Mouse (Mus musculus) neural tube, embryonic 11.5 days (tissue): ENCODE measurements around the gene Ttc21a. TPM values are rescaled to one million over a fixed set of nuclear protein-coding genes. Genes with fewer than 3 reads are reported as not detected.

Experiments used
- ATAC-seq: fragments of 200-750 bp; cut with Nextera tagmentation; 2 replicates; pipeline ENCODE4 v1.8.0; 2017; ENCODE audit warnings: moderate number of reproducible peaks, mild to moderate bottlenecking, moderate TSS enrichment, moderate library complexity; ENCODE audit not compliant: insufficient read depth, low FRiP score, low TSS enrichment
- DNase-seq: peaks from one replicate; pipeline ENCODE4 v3.0.0-alpha.2; 2015; ENCODE audit warnings: low spot score
- H3K27ac ChIP-seq: fragments of 300-500 bp; sonication (generic); 2 replicates; pipeline ENCODE4 v1.5.1; 2014; ENCODE audit warnings: low read depth, mild to moderate bottlenecking, low read length
- H3K27me3 ChIP-seq: fragments of 300-500 bp; sonication (generic); 2 replicates; pipeline ENCODE4 v1.6.1; 2014; ENCODE audit warnings: mild to moderate bottlenecking, low read length, mixed read lengths; ENCODE audit not compliant: control insufficient read depth, insufficient read depth
- H3K36me3 ChIP-seq: fragments of 300-500 bp; sonication (generic); 2 replicates; pipeline ENCODE4 v1.6.1; 2014; ENCODE audit warnings: mild to moderate bottlenecking, low read length, moderate library complexity, mixed read lengths; ENCODE audit not compliant: control insufficient read depth, insufficient read depth
- H3K4me1 ChIP-seq: fragments of 300-500 bp; sonication (generic); 2 replicates; pipeline ENCODE4 v1.6.1; 2014; ENCODE audit warnings: low read length, mixed read lengths; ENCODE audit not compliant: control insufficient read depth, insufficient read depth
- H3K4me2 ChIP-seq: fragments of 300-500 bp; sonication (generic); 2 replicates; pipeline ENCODE4 v1.6.1; 2014; ENCODE audit warnings: low read depth, mild to moderate bottlenecking, moderate library complexity
- H3K4me3 ChIP-seq: fragments of 300-500 bp; sonication (generic); 2 replicates; pipeline ENCODE4 v1.5.1; 2014; ENCODE audit warnings: low read depth, low read length
- H3K9ac ChIP-seq: fragments of 300-500 bp; sonication (generic); 2 replicates; pipeline ENCODE4 v1.6.1; 2014; ENCODE audit warnings: mild to moderate bottlenecking, low read length
- H3K9me3 ChIP-seq: fragments of 300-500 bp; sonication (generic); 2 replicates; pipeline ENCODE4 v1.6.1; 2016; ENCODE audit warnings: low read length; ENCODE audit not compliant: control insufficient read depth
- WGBS: fragments of 180-500 bp; shearing (Covaris S2); extraction: QIAGEN DNeasy Blood & Tissue Kit; methylation state at CpG from one replicate; pipeline ENCODE4 v1.1.7; 2014; 5-methylcytosine and 5-hydroxymethylcytosine counted together
- polyA plus RNA-seq: library from polyadenylated mRNA; unstranded; fragments of >200 nt; fragmentation: Nextera tagmentation; extraction: Ambion mirVana; gene quantifications from 2 replicates; pipeline ENCODE4 v1.2.1, GENCODE M21; 2014

Ttc21a gene
- polyA plus RNA-seq, 1 experiment from 2014 or later: 0.23 TPM

GRCm38 (mm10) chr9:119975286-119975685, 37.9 kb downstream of the Ttc21a start:
- Histone ChIP-seq H3K4me2 (no peak overlapping the region), H3K27me3 (no peaks in the 10 kb centered on the region), H3K4me3 (no peak overlapping the region), H3K36me3 (0 out of 2 replicates have a peak, but pooled peaks cover 2% of the 10 kb centered on the region), H3K9ac (no peak overlapping the region), H3K4me1 (peaks cover 8% of the 10 kb centered on the region; the same call in 1 of the 2 replicates), H3K27ac (no peak overlapping the region), H3K9me3 (no peaks in the 10 kb centered on the region)
- WGBS: 96% methylated on average over 4 of the region's 4 CpGs
- DNase-seq (no peak), ATAC-seq (no peak)

- WGBS: 57% methylated on average over 17 of the region's 17 CpGs
- Histone ChIP-seq H3K9ac (no peak overlapping the region), H3K27me3 (no peaks in the 10 kb centered on the region), H3K9me3 (no peaks in the 10 kb centered on the region), H3K4me1 (peaks cover 19% of the 10 kb centered on the region), H3K4me2 (no peak overlapping the region), H3K27ac (no peak overlapping the region), H3K4me3 (no peak overlapping the region), H3K36me3 (0 out of 2 replicates have a peak, but pooled peaks cover 2% of the 10 kb centered on the region)
- DNase-seq: no peak
- no peak for ATAC-seq
These were observed 39.5 kb downstream of the Ttc21a start for GRCm38 (mm10) chr9:119976704-119977556.

- H3K36me3 ChIP-seq: 0 out of 2 replicates have a peak, but pooled peaks cover 2% of the 10 kb centered on the region
- H3K9ac ChIP-seq: no peak overlapping the region
- DNase-seq (no peak), ATAC-seq (no peak)
- no peak overlapping the region for H3K4me2 ChIP-seq
- H3K4me3 ChIP-seq: no peak overlapping the region
- no peaks in the 10 kb centered on the region for H3K9me3 ChIP-seq
- H3K27me3 ChIP-seq: peaks cover 2% of the 10 kb centered on the region; the same call in 1 of the 2 replicates
- peaks cover 26% of the 10 kb centered on the region for H3K4me1 ChIP-seq
- WGBS: 45% methylated on average over 5 of the region's 5 CpGs
- no peak overlapping the region for H3K27ac ChIP-seq
These were observed 40.2 kb downstream of the Ttc21a start for GRCm38 (mm10) chr9:119977557-119978060.

DNA sequence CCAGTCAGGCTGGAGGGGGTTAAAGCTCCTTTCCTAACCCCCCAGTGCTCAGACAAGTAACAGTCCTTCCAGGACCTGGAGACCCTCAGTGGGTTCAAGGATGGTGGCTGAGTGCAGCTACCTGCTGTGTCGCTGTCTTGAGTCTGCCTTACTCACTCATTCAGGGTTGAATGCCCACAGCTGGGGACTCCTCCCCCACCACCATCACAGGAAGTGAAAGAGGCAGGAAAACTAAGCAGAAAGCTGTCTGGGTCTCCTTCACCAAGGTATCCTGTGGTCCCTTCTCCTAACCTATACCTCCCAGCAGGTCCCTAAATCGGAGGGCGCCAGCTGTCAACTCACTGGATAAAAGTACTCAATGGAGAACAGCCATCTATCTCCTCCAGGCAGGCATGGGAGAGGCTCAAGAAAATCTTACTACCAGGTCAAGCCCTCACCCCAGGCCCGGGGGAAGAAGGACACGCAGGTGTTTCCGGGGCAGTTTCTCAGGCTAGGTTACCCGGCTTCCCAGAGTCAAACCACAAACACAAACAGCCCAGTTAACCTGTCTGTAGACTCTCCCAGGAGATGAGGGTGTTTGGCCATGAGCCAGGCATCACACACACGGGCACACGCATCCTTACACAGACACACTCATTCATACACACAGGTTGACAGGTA, 40.9 kb downstream of the Ttc21a start:
- H3K4me3 ChIP-seq: no peak overlapping the region
- no peak overlapping the region for H3K4me2 ChIP-seq
- 53% methylated on average over 9 of the region's 9 CpGs for WGBS
- peaks cover 8% of the 10 kb centered on the region for H3K27me3 ChIP-seq
- H3K36me3 ChIP-seq: 0 out of 2 replicates have a peak, but pooled peaks cover 2% of the 10 kb centered on the region
- no peak overlapping the region for H3K9ac ChIP-seq
- H3K9me3 ChIP-seq: no peaks in the 10 kb centered on the region
- H3K27ac ChIP-seq: no peak overlapping the region
- DNase-seq (no peak), ATAC-seq (no peak)
- peaks cover 32% of the 10 kb centered on the region for H3K4me1 ChIP-seq

DNA sequence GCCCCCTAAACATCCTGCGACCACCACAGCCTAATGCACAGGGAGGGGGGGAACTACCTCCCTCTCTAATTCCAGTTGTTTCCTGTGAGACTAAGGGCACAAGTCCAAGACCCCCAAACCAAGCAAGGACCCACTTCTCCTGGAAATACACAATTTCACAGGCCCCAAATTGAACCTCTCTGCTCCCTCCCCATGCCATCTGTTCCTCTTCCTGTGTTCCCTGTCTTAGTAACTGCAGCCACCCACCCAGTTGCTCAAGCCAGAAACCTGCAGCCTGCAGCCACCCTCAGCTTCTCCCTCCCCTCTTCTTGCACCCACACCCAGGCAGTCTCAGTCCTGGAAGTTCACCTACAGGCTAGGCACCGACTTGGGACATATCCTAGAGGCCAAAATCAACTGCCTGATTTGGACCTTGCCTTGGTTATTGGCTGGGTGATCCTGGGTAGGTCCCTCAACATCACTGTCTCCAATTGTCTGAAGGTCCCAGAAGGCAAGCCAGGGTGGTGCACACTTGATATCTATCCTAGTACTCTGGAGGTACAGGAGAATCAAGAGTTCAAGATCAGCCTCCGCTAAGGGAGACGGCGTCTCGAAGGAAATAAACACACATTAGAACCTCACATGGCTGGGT, 41.5 kb downstream of the Ttc21a start:
- peaks cover 34% of the 10 kb centered on the region for H3K4me1 ChIP-seq
- no peak for DNase-seq
- no peak overlapping the region for H3K9ac ChIP-seq
- H3K4me2 ChIP-seq: no peak overlapping the region
- 86% methylated on average over 6 of the region's 6 CpGs for WGBS
- H3K9me3 ChIP-seq: no peaks in the 10 kb centered on the region
- ATAC-seq: no peak
- H3K27ac ChIP-seq: no peak overlapping the region
- peaks cover 8% of the 10 kb centered on the region for H3K27me3 ChIP-seq
- H3K4me3 ChIP-seq: no peak overlapping the region
- H3K36me3 ChIP-seq: no peaks in the 10 kb centered on the region

DNA sequence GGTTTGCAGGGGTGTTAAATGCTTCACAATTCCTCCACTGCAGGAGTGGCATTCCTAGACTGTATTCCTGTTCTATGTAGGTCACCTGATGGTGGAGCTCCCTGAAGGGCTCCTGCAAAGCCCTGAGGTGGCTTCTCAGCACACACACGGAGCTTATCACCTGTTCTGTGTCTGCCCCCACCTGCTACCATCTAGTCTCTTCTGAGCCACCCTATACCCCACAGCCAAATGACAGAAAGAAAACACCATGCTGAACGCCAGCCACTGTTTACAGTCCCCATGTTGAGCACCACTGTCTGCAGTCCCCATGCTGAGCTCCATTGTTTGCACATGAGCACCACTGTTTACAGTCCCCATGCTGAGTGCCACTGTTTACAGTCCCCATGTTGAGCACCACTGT, 42.3 kb downstream of the Ttc21a start:
- H3K36me3 ChIP-seq: no peaks in the 10 kb centered on the region
- H3K4me3 ChIP-seq: no peak overlapping the region
- no peak overlapping the region for H3K9ac ChIP-seq
- no peak overlapping the region for H3K4me2 ChIP-seq
- ATAC-seq (no peak), DNase-seq (no peak)
- no peaks in the 10 kb centered on the region for H3K9me3 ChIP-seq
- H3K27ac ChIP-seq: no peak overlapping the region
- 59% methylated on average over 2 of the region's 2 CpGs for WGBS
- H3K4me1 ChIP-seq: peaks cover 34% of the 10 kb centered on the region
- H3K27me3 ChIP-seq: peaks cover 8% of the 10 kb centered on the region

- DNase-seq: no peak
- no peak for ATAC-seq
- Histone ChIP-seq H3K27ac (peak overlapping the region; percentile 80), H3K36me3 (no peaks in the 10 kb centered on the region), H3K4me1 (peaks cover 34% of the 10 kb centered on the region), H3K4me2 (peak overlapping the region; percentile 93), H3K4me3 (no peak overlapping the region), H3K9ac (peak overlapping the region; percentile 44; the same call in 1 of the 2 replicates), H3K27me3 (peaks cover 8% of the 10 kb centered on the region), H3K9me3 (no peaks in the 10 kb centered on the region)
- WGBS: 4% methylated on average over 4 of the region's 4 CpGs
These were observed 43.4 kb downstream of the Ttc21a start for GRCm38 (mm10) chr9:119980770-119981182.
